Mouse (Mus musculus) layer of hippocampus, adult 2 months (tissue): ENCODE measurements around the gene H2-T3. TPM values are rescaled to one million over a fixed set of nuclear protein-coding genes. Genes with fewer than 3 reads are reported as not detected.
"Not testable (repeated sequence)": the region's sequence is repeated elsewhere in the genome, so short reads cannot be mapped to it uniquely, and the experiment has no call there.

Experiments
- DNase-seq, 2 experiments: peaks; one replicate each; pipeline ENCODE4 v3.0.0; 2022; ENCODE audit warnings: low spot score in 2 of 2
- H3K27ac ChIP-seq: fragments of 200-600 bp; 2 replicates; pipeline ENCODE4 v1.8.1; 2022
- H3K4me3 ChIP-seq: fragments of 200-600 bp; 2 replicates; pipeline ENCODE4 v1.8.1; 2022; ENCODE audit warnings: mild to moderate bottlenecking
- CTCF ChIP-seq: fragments of 200-600 bp; conservative IDR thresholded peaks from 2 replicates; pipeline ENCODE4 v1.8.1; 2022; ENCODE audit warnings: antibody characterized with exemption, mild to moderate bottlenecking, moderate library complexity
- total RNA-seq, 2 experiments: library from RNA; stranded (reverse); gene quantifications; 2 replicates each; pipeline ENCODE4 v1.2.3; 2021

H2-T3 gene
- total RNA-seq, 2 experiments from 2014 or later: not detected

GRCm38 (mm10) chr17:36201851-36202250 lies 11.8 kb upstream of the H2-T3 start:
- Histone ChIP-seq H3K4me3 (no peak overlapping the region), H3K27ac (no peak overlapping the region)
- TF ChIP-seq CTCF: no peak
- DNase-seq: no peak

GRCm38 (mm10) chr17:36198317-36198716 lies 8.2 kb upstream of the H2-T3 start:
- H3K4me3 ChIP-seq: no peak overlapping the region
- DNase-seq: no peak
- no peak overlapping the region for H3K27ac ChIP-seq
- peak; percentile 35 for TF ChIP-seq CTCF

- TF ChIP-seq CTCF: no peak
- H3K27ac ChIP-seq: no peak overlapping the region
- DNase-seq: no peak
Observed at GRCm38 (mm10) chr17:36194471-36194870, 4.4 kb upstream of the H2-T3 start.

GRCm38 (mm10) chr17:36193546-36194141 lies 3.6 kb upstream of the H2-T3 start:
- TF ChIP-seq CTCF: peak; percentile 85
- Histone ChIP-seq H3K4me3 (no peak overlapping the region), H3K27ac (no peak overlapping the region)
- DNase-seq: peak; percentile 7 to 65

More at GRCm38 (mm10) chr17:36194471-36194870, 4.4 kb upstream of the H2-T3 start:
- H3K4me3 ChIP-seq: no peak overlapping the region

- DNase-seq: no peak
- Histone ChIP-seq H3K4me3 (no peak overlapping the region), H3K27ac (no peak overlapping the region)
- no peak for TF ChIP-seq CTCF
Observed at GRCm38 (mm10) chr17:36192371-36192770, 2.3 kb upstream of the H2-T3 start.

- Histone ChIP-seq H3K27ac (no peak overlapping the region), H3K4me3 (no peak overlapping the region)
- no peak for DNase-seq
- no peak for TF ChIP-seq CTCF
Observed at GRCm38 (mm10) chr17:36189491-36190168, 457 bp downstream of the H2-T3 start.

GRCm38 (mm10) chr17:36187540-36187939 lies 2.5 kb downstream of the H2-T3 start:
- no peak overlapping the region for H3K4me3 ChIP-seq
- no peak for TF ChIP-seq CTCF
- no peak for DNase-seq
- no peak overlapping the region for H3K27ac ChIP-seq

- no peak overlapping the region for H3K27ac ChIP-seq
- DNase-seq: no peak
- no peak overlapping the region for H3K4me3 ChIP-seq
- no peak for TF ChIP-seq CTCF
Observed at GRCm38 (mm10) chr17:36182212-36182611, 7.9 kb downstream of the H2-T3 start.

GRCm38 (mm10) chr17:36179446-36179845 lies 10.6 kb downstream of the H2-T3 start:
- H3K27ac ChIP-seq, DNase-seq, H3K4me3 ChIP-seq: not testable (repeated sequence)

GRCm38 (mm10) chr17:36178938-36179337 lies 11.1 kb downstream of the H2-T3 start:
- not testable (repeated sequence) for H3K27ac ChIP-seq, H3K4me3 ChIP-seq, DNase-seq

GRCm38 (mm10) chr17:36176132-36176531 lies 14.0 kb downstream of the H2-T3 start:
- not testable (repeated sequence) for H3K27ac ChIP-seq, H3K4me3 ChIP-seq, DNase-seq

GRCm38 (mm10) chr17:36170287-36170814 lies 19.7 kb downstream of the H2-T3 start:
- no peak for TF ChIP-seq CTCF

GRCm38 (mm10) chr17:36169753-36170152 lies 20.3 kb downstream of the H2-T3 start:
- no peak for DNase-seq
- TF ChIP-seq CTCF: no peak
- H3K27ac ChIP-seq: no peak overlapping the region
- no peak overlapping the region for H3K4me3 ChIP-seq

More at GRCm38 (mm10) chr17:36170287-36170814, 19.7 kb downstream of the H2-T3 start:
- no peak for DNase-seq
- Histone ChIP-seq H3K27ac (no peak overlapping the region), H3K4me3 (no peak overlapping the region)

- DNase-seq, H3K4me3 ChIP-seq, H3K27ac ChIP-seq: not testable (repeated sequence)
Observed at GRCm38 (mm10) chr17:36169094-36169493, 21.0 kb downstream of the H2-T3 start.
